ENCODE assay signal across 11 mouse cellular contexts in genomic region chr4:119018573-119018972, GRCm38 (mm10). TPM values are rescaled to one million over a fixed set of nuclear protein-coding genes. Genes with fewer than 3 reads are reported as not detected.
A peak's percentile ranks its signal among the peaks of the same experiment; 100 is the strongest.
DNase-seq lines count a peak whose midpoint lies in the region; ATAC-seq and TF ChIP-seq lines count a peak whose summit lies in the region.
"Had no signal": no experiment of that assay in that cellular context is flagged by ENCODE, and none has a peak within 500 bp of the region (broad histone marks: within the 10 kb centered on the region; RNA-seq: fewer than 3 reads in every experiment).

No protein-coding gene starts in this region.

- H3K9me3 ChIP-seq in erythroblast, embryonic 14.5 days (ENCODE audit: control insufficient read depth, low read length): no peaks in the 10 kb centered on the region
- no peaks in the 10 kb centered on the region for H3K9me3 ChIP-seq in kidney, embryonic 15.5 days (replicated peaks)
- no peaks in the 10 kb centered on the region for H3K9me3 ChIP-seq in limb, embryonic 10.5 days (replicated peaks)
- no peaks in the 10 kb centered on the region for H3K9me3 ChIP-seq in stomach, embryonic 15.5 days

- TF ChIP-seq CTCF in kidney, adult 2 months (conservative IDR thresholded peaks at IDR 0.05; ENCODE audit: insufficient read depth, insufficient read length, low read depth, low read length): no peak

- H3K27ac ChIP-seq in kidney, embryonic 15.5 days: peak overlapping the region; percentile 62; the same call in 1 of the 2 replicates
- no peak overlapping the region for H3K27ac ChIP-seq in kidney, adult 2 months (ENCODE audit: insufficient read depth, low read depth, low read length)
- H3K27ac ChIP-seq in limb, embryonic 10.5 days: peak overlapping the region; percentile 77; the same call in 1 of the 2 replicates
- peak overlapping the region; percentile 72 for H3K27ac ChIP-seq in stomach, embryonic 15.5 days

- H3K4me2 ChIP-seq in kidney, embryonic 15.5 days: no peak overlapping the region
- no peak overlapping the region for H3K4me2 ChIP-seq in stomach, embryonic 15.5 days

- 41% methylated on average over 6 of the region's 6 CpGs for WGBS in kidney, embryonic 15.5 days
- WGBS in kidney, adult 2 months: 41% methylated on average over 6 of the region's 6 CpGs
- WGBS in limb, embryonic 10.5 days: 51% methylated on average over 6 of the region's 6 CpGs
- 38% methylated on average over 6 of the region's 6 CpGs for WGBS in stomach, embryonic 15.5 days

- H3K4me1 ChIP-seq in erythroblast, embryonic 14.5 days (ENCODE audit: control insufficient read depth): peaks cover 97% of the 10 kb centered on the region
- H3K4me1 ChIP-seq in kidney, embryonic 15.5 days: peaks cover 28% of the 10 kb centered on the region
- H3K4me1 ChIP-seq in kidney, adult 2 months (ENCODE audit: control insufficient read depth, insufficient read depth, low read length): no peaks in the 10 kb centered on the region
- H3K4me1 ChIP-seq in limb, embryonic 10.5 days: peaks cover 22% of the 10 kb centered on the region
- peaks cover 10% of the 10 kb centered on the region for H3K4me1 ChIP-seq in stomach, embryonic 15.5 days

- TF ChIP-seq POLR2A in kidney, adult 2 months (IDR thresholded peaks at IDR 0.05; ENCODE audit: low read depth, low read length): no peak

- no peak for ATAC-seq in erythroblast, adult 5-6 weeks (replicated peaks; ENCODE audit: low FRiP score, poor library complexity, severe bottlenecking)
- peak; percentile 53; the same call in 1 of the 2 replicates for ATAC-seq in kidney, embryonic 15.5 days (replicated peaks; ENCODE audit: low FRiP score)
- peak; percentile 79 for ATAC-seq in stomach, embryonic 15.5 days (ENCODE audit: insufficient read depth, low FRiP score, low read depth)

- peaks cover 35% of the 10 kb centered on the region for H3K27me3 ChIP-seq in erythroblast, embryonic 14.5 days (ENCODE audit: control insufficient read depth)
- no peaks in the 10 kb centered on the region for H3K27me3 ChIP-seq in kidney, embryonic 15.5 days
- no peaks in the 10 kb centered on the region for H3K27me3 ChIP-seq in kidney, adult 2 months (replicated peaks; ENCODE audit: control insufficient read depth, insufficient read depth, low read length)
- no peaks in the 10 kb centered on the region for H3K27me3 ChIP-seq in limb, embryonic 10.5 days (ENCODE audit: low read depth, poor library complexity, severe bottlenecking)
- H3K27me3 ChIP-seq in stomach, embryonic 15.5 days (replicated peaks): no peaks in the 10 kb centered on the region

- H3K4me3 ChIP-seq in erythroblast, embryonic 14.5 days (replicated peaks): peak overlapping the region; percentile 55
- no peak overlapping the region for H3K4me3 ChIP-seq in kidney, embryonic 15.5 days (replicated peaks)
- no peak overlapping the region for H3K4me3 ChIP-seq in kidney, adult 2 months (ENCODE audit: insufficient read depth, low read depth, low read length)
- no peak overlapping the region for H3K4me3 ChIP-seq in limb, embryonic 10.5 days
- no peak overlapping the region for H3K4me3 ChIP-seq in stomach, embryonic 15.5 days (replicated peaks)

- peaks cover 11% of the 10 kb centered on the region for H3K36me3 ChIP-seq in erythroblast, embryonic 14.5 days (ENCODE audit: control insufficient read depth)
- no peaks in the 10 kb centered on the region for H3K36me3 ChIP-seq in kidney, embryonic 15.5 days
- no peaks in the 10 kb centered on the region for H3K36me3 ChIP-seq in kidney, adult 2 months (ENCODE audit: control insufficient read depth, insufficient read depth, low read length)
- no peaks in the 10 kb centered on the region for H3K36me3 ChIP-seq in limb, embryonic 10.5 days
- no peaks in the 10 kb centered on the region for H3K36me3 ChIP-seq in stomach, embryonic 15.5 days

- DNase-seq in kidney, adult 2 months: no peak
- no peak for DNase-seq in limb, embryonic 10.5 days (ENCODE audit: low spot score)
- no peak for DNase-seq in thymus, postnatal 14 days
- DNase-seq in kidney, postnatal 36 days: no peak
- DNase-seq: adrenal gland, postnatal 14 days; cerebellum, adult 9-11 months had no signal

- no peak overlapping the region for H3K9ac ChIP-seq in kidney, embryonic 15.5 days
- no peak overlapping the region for H3K9ac ChIP-seq in stomach, embryonic 15.5 days

RNA-seq across cellular contexts. Expression of gene Lao1, which starts 57.2 kb away (rescaled TPM):
- polyA plus RNA-seq in erythroblast, embryonic 14.5 days (2012): not detected in 2 replicates
- total RNA-seq in erythroblast, adult 5-6 weeks (2015; ENCODE audit: low replicate concordance): not detected in 2 replicates
- not detected in 2 replicates for total RNA-seq in erythroblast, adult 5-6 weeks (2017; ENCODE audit: low replicate concordance)
- not detected in 2 replicates for polyA plus RNA-seq in kidney, embryonic 15.5 days (2015; fragmentation: Nextera tagmentation; extraction: Ambion mirVana)
- not detected in 2 replicates for polyA plus RNA-seq in kidney, adult 2 months (2012; rRNA removed)
- not detected in 2 replicates for polyA plus RNA-seq in limb, embryonic 10.5 days (2016; fragmentation: Nextera tagmentation; extraction: Ambion mirVana)
- polyA plus RNA-seq in stomach, embryonic 15.5 days (2015; fragmentation: Nextera tagmentation; extraction: Ambion mirVana): not detected in 2 replicates
- polyA plus RNA-seq: limb, embryonic 11.5 days had no signal
